Mouse (Mus musculus): ENCODE measurements around the gene Birc7. TPM values are rescaled to one million over a fixed set of nuclear protein-coding genes. Genes with fewer than 3 reads are reported as not detected.

Birc7 gene
- polyA plus RNA-seq, 1 experiment from 2014 or later, result not detected

DNA sequence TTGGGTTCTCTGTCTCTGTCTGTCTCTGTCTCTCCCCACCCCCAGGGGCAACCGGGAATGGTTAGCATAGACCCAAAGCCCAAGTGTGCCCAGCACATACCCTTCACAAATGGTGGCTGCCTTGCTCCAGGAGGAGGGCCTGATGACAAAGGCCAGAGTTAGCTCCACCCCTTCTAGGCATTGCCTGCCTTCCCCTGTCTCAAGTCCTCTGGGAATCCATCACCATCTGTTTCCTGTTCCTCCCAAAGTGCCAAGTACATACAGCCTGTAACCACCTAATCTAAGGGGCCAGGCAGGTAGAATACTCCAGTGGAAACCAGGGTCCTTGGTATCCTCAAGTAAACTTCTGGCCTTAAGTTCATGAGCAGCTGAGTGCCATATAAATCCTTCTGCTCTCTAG lies 3.6 kb downstream of the Birc7 start:
- H3K4me3 ChIP-seq (ENCODE audit: inconsistent target), result no peak overlapping the region
- H3K79me2 ChIP-seq (ENCODE audit: inconsistent target), result no peaks in the 10 kb centered on the region
- WGBS (ENCODE audit: missing documents), result 64% methylated on average over 1 of the region's 1 CpGs
- no peak overlapping the region for H3K27ac ChIP-seq
- H3K36me3 ChIP-seq (ENCODE audit: inconsistent target), result no peaks in the 10 kb centered on the region

DNA sequence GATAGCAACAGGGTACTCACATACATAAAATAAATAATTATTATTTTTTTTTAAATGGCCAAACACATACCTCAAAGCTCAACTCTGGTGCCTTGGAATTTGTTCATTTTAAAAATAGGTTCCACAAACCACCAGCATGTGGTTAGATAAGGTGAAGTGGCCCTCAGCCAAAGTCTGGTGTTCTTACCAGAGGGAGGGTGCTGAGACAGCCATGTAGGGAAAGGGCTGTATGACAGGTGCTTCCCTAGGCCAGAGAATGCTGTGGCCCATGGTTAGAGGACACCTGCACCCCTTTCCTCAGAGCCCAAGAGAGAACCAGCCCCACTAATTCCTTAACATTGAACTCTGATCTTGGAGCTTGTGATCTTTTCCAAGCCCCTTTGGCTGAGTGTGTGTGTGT lies 11.4 kb downstream of the Birc7 start:
- Histone ChIP-seq H3K4me3 (ENCODE audit: inconsistent target) (no peak overlapping the region), H3K36me3 (ENCODE audit: inconsistent target) (no peaks in the 10 kb centered on the region), H3K79me2 (ENCODE audit: inconsistent target) (no peaks in the 10 kb centered on the region), H3K27ac (no peak overlapping the region)

DNA sequence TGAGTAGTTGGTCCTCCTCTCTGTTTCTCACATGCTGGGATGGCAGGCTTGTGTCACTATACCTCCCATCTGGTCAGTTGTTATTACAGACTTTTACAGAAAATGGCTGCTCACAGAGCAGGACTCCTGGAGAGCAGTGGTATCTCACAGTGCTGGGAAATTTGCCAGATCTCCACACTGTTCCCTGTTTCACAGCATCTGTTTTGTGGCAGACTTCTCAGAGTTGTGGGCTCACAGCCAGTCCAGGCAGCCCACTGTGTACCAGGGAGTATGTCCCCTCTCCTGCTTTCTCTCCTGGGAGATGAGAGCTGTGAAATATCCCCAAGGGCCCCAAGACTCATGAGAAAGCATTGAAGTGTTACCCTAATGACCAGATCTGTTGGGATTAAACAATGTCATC lies 13.0 kb downstream of the Birc7 start:
- Histone ChIP-seq H3K79me2 (ENCODE audit: inconsistent target) (no peaks in the 10 kb centered on the region), H3K4me3 (ENCODE audit: inconsistent target) (no peak overlapping the region), H3K36me3 (ENCODE audit: inconsistent target) (no peaks in the 10 kb centered on the region), H3K27ac (no peak overlapping the region)

DNA sequence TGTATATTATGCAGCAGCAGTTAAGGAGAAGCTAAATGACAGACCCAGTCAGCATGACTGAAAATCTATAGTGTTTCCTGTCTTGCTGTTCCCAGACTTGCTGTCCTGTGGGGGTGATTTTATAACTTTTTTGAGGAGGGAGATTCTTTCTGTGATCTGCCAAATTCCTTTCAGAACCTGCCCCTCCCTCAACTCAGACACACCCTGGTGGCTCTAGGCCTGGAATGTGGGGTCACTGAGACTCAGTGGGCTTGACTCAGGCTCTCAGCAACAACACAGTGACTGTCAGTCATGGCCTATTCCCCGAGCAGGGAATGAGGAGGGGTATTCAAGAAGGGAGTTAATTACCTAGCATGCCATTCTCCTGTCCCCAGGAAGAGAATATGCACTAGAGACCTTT lies 21.1 kb downstream of the Birc7 start:
- no peak overlapping the region for H3K4me3 ChIP-seq (ENCODE audit: inconsistent target)
- H3K79me2 ChIP-seq (ENCODE audit: inconsistent target), result no peaks in the 10 kb centered on the region
- H3K27ac ChIP-seq, result no peak overlapping the region
- WGBS (ENCODE audit: missing documents), result 68% methylated on average over 1 of the region's 1 CpGs
- H3K36me3 ChIP-seq (ENCODE audit: inconsistent target), result no peaks in the 10 kb centered on the region

DNA sequence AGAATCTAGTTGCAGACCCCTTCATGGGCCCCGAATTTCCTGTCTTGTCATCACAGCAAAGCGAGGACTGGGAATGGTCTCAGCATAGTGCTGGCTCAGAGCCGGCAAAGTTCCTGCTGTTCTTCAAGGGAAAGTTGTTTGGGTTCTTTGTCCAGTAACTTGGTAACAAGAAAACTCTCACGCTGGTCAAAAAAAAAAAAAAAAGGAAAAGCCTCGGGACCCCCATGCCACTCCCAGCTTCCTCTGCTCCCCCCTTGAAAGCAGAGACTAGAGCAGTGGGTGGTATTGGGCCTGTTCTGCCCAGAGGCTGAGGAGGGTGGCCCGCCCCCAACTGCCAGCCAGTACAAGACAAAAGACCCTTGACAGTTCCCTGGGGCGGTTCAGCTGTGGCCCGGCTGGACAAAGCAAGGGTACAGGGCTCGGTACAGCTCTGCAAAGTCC lies 23.9 kb downstream of the Birc7 start:
- no peak overlapping the region for H3K27ac ChIP-seq
- no peaks in the 10 kb centered on the region for H3K36me3 ChIP-seq (ENCODE audit: inconsistent target)
- no peak overlapping the region for H3K4me3 ChIP-seq (ENCODE audit: inconsistent target)
- H3K79me2 ChIP-seq (ENCODE audit: inconsistent target), result no peaks in the 10 kb centered on the region
- WGBS (ENCODE audit: missing documents), result 62% methylated on average over 7 of the region's 9 CpGs

DNA sequence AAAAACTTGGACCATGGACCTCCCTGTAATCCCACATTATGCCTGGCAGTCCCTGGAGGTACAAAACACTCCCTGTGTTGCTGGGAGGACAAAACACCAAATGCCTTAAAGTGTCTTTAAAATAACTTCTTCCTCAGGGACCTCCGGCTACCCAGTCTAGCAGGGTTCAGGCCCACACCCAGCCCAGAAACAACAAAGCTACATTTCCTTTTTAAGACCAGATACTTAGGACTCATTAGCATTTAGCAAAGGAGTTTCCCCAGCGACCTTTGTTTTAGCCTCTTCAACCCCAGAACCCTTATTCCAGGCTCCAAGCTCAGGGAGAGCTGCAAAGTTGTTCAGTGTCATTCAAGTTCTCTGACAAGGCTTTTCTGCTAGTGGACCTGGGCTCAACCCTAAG lies 24.8 kb downstream of the Birc7 start:
- H3K79me2 ChIP-seq (ENCODE audit: inconsistent target), result no peaks in the 10 kb centered on the region
- WGBS (ENCODE audit: missing documents), result 64% methylated on average over 2 of the region's 2 CpGs
- no peak overlapping the region for H3K4me3 ChIP-seq (ENCODE audit: inconsistent target)
- no peak overlapping the region for H3K27ac ChIP-seq
- no peaks in the 10 kb centered on the region for H3K36me3 ChIP-seq (ENCODE audit: inconsistent target)

DNA sequence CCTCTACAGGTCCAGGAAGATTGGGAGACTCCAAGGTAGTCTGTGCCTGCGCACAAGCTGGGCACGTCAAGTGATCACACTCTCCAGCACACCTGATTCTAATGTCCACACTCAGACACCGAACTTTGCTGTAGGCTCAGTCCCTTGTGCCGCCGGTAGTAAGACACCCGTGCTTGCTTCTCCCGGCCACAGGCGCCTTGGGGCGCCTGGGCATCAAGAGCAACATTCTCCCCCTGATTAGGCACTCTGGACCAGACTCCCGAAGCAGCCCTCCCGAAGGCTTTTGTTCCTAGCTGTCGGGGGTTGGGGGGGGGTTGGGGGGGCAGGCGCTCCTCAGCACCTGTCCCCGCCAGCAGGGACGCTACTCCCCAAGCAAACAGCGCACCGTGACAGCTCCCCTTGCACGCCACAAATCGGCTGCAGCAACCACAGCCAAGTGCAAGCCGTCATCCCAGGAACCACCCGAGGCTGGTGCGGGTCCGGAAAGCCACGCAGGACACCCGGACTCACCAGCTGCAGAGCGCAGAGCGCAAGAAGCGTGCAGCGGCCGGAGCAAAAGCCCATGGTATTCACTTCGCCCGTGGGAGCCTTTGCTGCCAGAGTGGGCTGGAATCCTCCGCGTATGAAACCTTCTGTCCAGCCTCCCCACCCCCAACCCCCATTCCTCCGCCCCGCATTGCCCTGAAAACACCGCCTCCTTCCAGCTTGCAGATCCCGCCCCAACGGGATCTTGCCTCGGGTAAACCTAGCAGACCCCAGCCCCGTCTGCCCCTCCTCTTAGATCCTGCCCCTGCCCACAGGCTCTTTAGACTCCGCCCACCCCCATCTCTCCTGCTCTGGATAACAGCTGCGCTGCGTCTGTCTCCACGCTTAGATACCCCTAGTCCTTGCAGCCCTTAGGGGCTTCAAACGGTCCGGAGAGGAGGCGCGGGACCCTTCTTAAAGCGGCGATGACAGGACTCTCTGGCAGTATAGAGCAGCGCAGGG lies 25.5 kb downstream of the Birc7 start, which contains the start of gene Nkain4:
Nkain4 (minus strand) TSS at position 639 of the 987 bp plus-strand sequence.
- Histone ChIP-seq H3K4me3 (ENCODE audit: inconsistent target) (no peak within 1 kb of the TSS), H3K79me2 (ENCODE audit: inconsistent target) (no peaks in the 10 kb centered on the region), H3K36me3 (ENCODE audit: inconsistent target) (no peaks in the 10 kb centered on the region), H3K27ac (no peak within 1 kb of the TSS)
- 4% methylated on average over 47 of the region's 52 CpGs for WGBS (ENCODE audit: missing documents)

DNA sequence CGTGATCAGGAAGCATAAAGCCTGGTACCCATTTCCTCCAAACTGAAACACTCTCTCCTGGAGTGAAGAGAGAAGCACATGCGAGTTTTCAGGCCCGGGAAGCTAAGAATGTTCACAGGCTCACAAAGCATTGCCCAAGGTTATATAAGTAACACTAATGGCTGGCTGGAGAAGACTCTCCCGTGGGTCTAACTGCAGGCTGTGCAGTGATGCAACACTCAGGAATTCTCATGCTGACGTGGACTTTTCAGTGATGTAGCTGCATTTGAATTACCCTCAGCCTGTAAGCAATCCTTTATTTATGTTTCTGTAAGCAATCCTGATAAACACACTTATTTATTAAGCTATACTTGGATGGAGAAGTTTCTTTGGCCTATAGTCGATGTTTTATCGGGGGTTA lies 30.8 kb downstream of the Birc7 start:
- no peaks in the 10 kb centered on the region for H3K79me2 ChIP-seq (ENCODE audit: inconsistent target)
- H3K4me3 ChIP-seq (ENCODE audit: inconsistent target), result no peak overlapping the region
- no peak overlapping the region for H3K27ac ChIP-seq
- H3K36me3 ChIP-seq (ENCODE audit: inconsistent target), result no peaks in the 10 kb centered on the region
- 69% methylated on average over 7 of the region's 7 CpGs for WGBS (ENCODE audit: missing documents)

DNA sequence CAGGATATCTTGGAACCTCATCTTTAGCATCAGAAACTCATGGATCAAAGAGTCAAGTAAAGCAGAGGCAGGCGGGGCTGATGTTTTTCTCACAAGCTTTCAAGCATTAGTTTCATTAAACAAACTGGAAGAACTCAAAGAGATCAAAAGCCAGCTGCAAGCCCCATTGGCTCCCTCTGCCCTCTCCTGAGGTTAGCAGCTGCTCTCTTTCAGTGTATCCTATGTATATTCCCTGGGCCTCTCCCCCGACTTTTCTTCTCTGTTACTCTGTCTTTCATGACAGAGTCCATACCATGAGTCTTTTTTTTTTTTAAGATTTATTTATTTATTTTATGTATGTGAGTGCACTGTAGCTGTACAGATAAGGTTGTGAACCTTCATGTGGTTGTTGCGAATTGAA lies 31.4 kb downstream of the Birc7 start:
- H3K36me3 ChIP-seq (ENCODE audit: inconsistent target), result no peaks in the 10 kb centered on the region
- WGBS (ENCODE audit: missing documents), result 95% methylated on average over 3 of the region's 3 CpGs

DNA sequence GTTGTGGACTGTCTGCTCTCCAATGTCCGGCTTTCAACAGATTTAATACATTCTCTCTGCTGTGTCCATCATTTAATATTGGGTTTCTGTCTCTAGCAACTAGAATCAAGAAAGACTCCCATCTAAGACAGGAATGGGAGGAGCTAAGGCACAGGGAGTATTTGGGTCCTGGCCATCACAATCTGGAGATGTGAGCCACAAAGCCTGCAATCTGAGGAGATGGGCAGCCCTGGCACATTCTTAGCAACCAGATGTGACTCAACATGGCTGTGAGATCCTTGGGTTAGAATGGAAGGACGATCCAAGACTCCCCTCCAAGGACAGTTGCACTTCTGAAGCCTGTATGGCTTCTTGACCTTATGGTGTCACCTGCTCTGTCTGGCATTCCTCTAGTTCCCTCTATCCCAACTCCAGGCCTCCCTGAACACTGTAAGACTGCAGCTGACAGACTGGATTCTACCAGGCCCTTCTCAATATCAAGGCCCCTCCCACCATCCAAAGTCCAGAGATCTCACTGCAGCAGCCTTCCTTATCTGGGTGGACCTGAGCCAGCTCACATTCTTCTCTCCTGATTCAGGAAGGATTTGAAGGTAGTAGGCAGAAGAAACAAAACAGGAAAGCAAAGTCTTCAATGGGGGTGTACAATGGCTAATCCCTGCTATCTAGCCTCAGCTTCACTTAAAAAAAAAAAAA lies 33.9 kb downstream of the Birc7 start:
- Histone ChIP-seq H3K4me3 (ENCODE audit: inconsistent target) (no peak overlapping the region), H3K79me2 (ENCODE audit: inconsistent target) (peaks cover 7% of the 10 kb centered on the region), H3K36me3 (ENCODE audit: inconsistent target) (no peaks in the 10 kb centered on the region), H3K27ac (no peak overlapping the region)
- WGBS (ENCODE audit: missing documents), result 87% methylated on average over 2 of the region's 2 CpGs

More for the DNA sequence above, 31.4 kb downstream of the Birc7 start:
- no peaks in the 10 kb centered on the region for H3K79me2 ChIP-seq (ENCODE audit: inconsistent target)
- no peak overlapping the region for H3K4me3 ChIP-seq (ENCODE audit: inconsistent target)
- H3K27ac ChIP-seq, result no peak overlapping the region

DNA sequence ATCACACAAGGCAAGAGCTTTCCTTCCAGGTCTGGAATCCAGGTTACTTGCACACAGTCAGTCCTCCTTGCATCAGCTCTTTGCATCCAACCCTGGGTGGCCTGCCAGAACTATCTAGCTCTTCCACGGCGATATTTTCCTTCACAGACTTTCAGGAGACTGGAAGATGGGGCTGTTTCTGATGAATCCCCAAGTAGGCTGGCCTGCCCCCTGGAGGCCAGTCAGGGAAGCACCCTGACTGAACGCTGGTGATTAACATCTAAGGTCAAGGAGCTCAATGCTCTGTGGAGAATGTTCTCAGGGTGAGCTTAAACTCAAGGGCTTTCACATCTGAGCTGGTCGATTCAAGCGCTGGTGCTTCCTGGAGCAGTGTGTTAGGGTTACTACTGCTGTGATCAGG lies 35.1 kb downstream of the Birc7 start:
- no peak overlapping the region for H3K27ac ChIP-seq
- H3K79me2 ChIP-seq (ENCODE audit: inconsistent target), result peaks cover 19% of the 10 kb centered on the region
- no peak overlapping the region for H3K4me3 ChIP-seq (ENCODE audit: inconsistent target)
- H3K36me3 ChIP-seq (ENCODE audit: inconsistent target), result no peaks in the 10 kb centered on the region
- 0% methylated on average over 5 of the region's 5 CpGs for WGBS (ENCODE audit: missing documents)

DNA sequence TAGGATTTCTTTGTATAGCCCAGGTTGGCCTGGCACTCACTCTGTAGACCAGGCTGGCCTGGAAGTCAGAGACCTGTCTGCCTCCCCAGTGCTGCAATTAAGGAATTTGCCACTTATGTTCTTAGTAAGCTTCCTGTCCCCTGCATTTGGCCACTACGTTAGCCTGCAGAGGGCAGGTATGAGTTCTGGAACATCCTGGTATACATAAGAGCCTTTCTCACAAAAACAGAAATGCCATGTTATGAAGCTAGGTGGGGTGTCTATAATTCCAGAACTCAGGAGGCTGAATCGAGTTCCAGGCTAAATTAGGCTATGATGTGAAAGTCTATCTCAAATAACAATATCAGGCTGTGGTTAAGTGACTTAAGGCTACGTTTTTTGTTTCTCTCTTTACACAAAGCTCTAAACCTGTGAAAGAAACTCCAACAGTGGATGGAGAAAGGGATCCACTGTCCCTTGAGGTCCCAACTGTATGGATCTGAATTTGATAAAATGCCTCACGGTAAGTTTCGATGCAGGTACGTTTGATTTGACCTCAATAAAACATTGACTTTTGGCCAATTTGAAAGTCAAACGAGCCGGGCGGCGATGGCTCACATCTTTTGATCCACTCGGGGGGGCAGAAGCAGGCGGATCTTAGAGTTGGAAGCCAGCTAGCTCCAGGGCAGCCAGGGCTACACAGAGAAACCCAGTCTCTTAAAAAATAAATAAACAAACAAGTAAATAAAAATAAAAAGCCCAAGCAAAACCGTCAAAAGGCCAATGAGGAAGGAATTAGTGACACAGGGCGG lies 37.5 kb downstream of the Birc7 start:
- peak overlapping the region; percentile 80 for H3K27ac ChIP-seq
- peak overlapping the region; percentile 97 for H3K4me3 ChIP-seq (ENCODE audit: inconsistent target)
- WGBS (ENCODE audit: missing documents), result 5% methylated on average over 14 of the region's 14 CpGs
- peaks cover 37% of the 10 kb centered on the region for H3K79me2 ChIP-seq (ENCODE audit: inconsistent target)
- peaks cover 4% of the 10 kb centered on the region for H3K36me3 ChIP-seq (ENCODE audit: inconsistent target)

DNA sequence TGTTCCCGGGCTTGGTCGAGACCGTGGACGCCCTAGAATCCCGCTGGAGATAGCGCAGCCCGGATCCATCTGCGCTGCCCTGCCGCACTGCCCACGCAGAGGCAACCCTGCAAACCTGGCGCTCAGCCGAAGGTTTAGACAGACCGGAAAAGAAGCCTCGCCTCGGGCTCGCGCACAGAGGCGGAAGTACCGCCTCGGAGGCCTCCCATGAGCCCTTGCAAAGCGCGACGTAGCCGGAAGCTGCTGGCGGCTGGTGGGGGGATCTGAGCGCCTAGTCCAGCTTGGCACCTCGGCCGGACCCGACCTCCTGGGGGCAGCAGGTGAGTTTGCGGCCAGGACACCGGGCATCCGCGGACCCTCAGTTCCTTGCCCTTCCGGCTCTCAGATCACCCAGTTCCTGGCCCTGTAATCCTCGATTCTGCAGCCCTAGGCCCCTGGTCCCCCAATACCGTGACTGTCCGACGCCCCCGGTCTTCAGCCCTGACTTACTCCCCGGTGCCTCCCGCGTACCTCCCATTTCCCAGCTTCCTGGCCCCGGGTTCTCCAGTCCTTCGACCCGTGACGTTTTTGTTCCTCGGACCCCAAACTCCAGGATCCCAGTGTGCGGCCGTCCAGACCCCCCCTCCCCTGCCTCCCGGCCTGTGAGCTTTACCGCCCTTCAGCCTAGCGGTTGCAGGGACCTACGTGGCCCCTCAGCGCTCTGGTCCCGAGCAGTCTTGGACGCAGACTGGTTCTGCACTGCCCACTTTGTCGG lies 38.4 kb downstream of the Birc7 start, which contains the start of gene Arfgap1:
Arfgap1 (plus strand) TSS at position 216 of the 754 bp plus-strand sequence.
- Histone ChIP-seq H3K4me3 (ENCODE audit: inconsistent target) (peak within 1 kb of the TSS; percentile 97), H3K36me3 (ENCODE audit: inconsistent target) (peaks cover 13% of the 10 kb centered on the region), H3K27ac (peak within 1 kb of the TSS; percentile 80), H3K79me2 (ENCODE audit: inconsistent target) (peaks cover 40% of the 10 kb centered on the region)
- under 1% methylated on average over 57 of the region's 57 CpGs for WGBS (ENCODE audit: missing documents)

DNA sequence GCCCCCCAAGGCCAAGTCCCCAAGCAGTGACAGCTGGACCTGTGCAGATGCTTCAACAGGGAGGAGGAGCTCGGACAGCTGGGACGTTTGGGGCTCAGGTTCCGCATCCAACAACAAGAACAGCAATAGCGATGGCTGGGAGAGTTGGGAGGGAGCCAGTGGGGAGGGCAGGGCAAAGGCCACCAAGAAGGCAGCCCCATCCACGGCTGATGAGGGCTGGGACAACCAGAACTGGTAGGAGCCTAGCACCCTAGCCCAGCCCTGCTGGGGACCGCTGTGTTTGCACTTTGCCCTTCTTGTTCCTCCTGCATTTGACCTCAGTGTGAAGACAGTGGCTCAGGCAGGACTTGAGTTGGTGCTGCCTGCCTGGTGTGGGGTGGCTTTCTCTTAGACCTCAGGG lies 52.3 kb downstream of the Birc7 start:
- Histone ChIP-seq H3K27ac (no peak overlapping the region), H3K36me3 (ENCODE audit: inconsistent target) (peaks cover 75% of the 10 kb centered on the region), H3K4me3 (ENCODE audit: inconsistent target) (no peak overlapping the region), H3K79me2 (ENCODE audit: inconsistent target) (no peaks in the 10 kb centered on the region)
- 90% methylated on average over 6 of the region's 6 CpGs for WGBS (ENCODE audit: missing documents)
